Mouse (Mus musculus): ENCODE measurements around the gene Gbp8. TPM values are rescaled to one million over a fixed set of nuclear protein-coding genes. Genes with fewer than 3 reads are reported as not detected.
"Not testable (repeated sequence)": the region's sequence is repeated elsewhere in the genome, so short reads cannot be mapped to it uniquely, and the experiment has no call there.

Gbp8 gene
- total RNA-seq, 1 experiment from 2014 or later = 14.4 TPM

GRCm38 (mm10) chr5:105064443-105064842 lies 74.9 kb downstream of the Gbp8 start:
- not testable (repeated sequence) for ATAC-seq (ENCODE audit: extremely low read depth, insufficient number of reproducible peaks, low FRiP score, poor library complexity, severe bottlenecking)

- ATAC-seq (ENCODE audit: extremely low read depth, insufficient number of reproducible peaks, low FRiP score, poor library complexity, severe bottlenecking) = no peak
Observed at GRCm38 (mm10) chr5:105063321-105063720, 76.0 kb downstream of the Gbp8 start.

- not testable (repeated sequence) for ATAC-seq (ENCODE audit: extremely low read depth, insufficient number of reproducible peaks, low FRiP score, poor library complexity, severe bottlenecking)
Observed at GRCm38 (mm10) chr5:105062403-105062802, 76.9 kb downstream of the Gbp8 start.

- ATAC-seq (ENCODE audit: extremely low read depth, insufficient number of reproducible peaks, low FRiP score, poor library complexity, severe bottlenecking) = no peak
Observed at GRCm38 (mm10) chr5:105060224-105060623, 79.1 kb downstream of the Gbp8 start.

- ATAC-seq (ENCODE audit: extremely low read depth, insufficient number of reproducible peaks, low FRiP score, poor library complexity, severe bottlenecking) = no peak
Observed at GRCm38 (mm10) chr5:105055279-105055678, 84.1 kb downstream of the Gbp8 start.

GRCm38 (mm10) chr5:105053471-105054169 lies 85.7 kb downstream of the Gbp8 start:
- peak; percentile 72; the same call in 1 of the 2 replicates for ATAC-seq (ENCODE audit: extremely low read depth, insufficient number of reproducible peaks, low FRiP score, poor library complexity, severe bottlenecking)

GRCm38 (mm10) chr5:105032362-105032761 lies 107.0 kb downstream of the Gbp8 start:
- no peak for ATAC-seq (ENCODE audit: extremely low read depth, insufficient number of reproducible peaks, low FRiP score, poor library complexity, severe bottlenecking)

- no peak for ATAC-seq (ENCODE audit: extremely low read depth, insufficient number of reproducible peaks, low FRiP score, poor library complexity, severe bottlenecking)
Observed at GRCm38 (mm10) chr5:105012551-105012950, 126.8 kb downstream of the Gbp8 start.

GRCm38 (mm10) chr5:105011570-105011969 lies 127.8 kb downstream of the Gbp8 start:
- ATAC-seq (ENCODE audit: extremely low read depth, insufficient number of reproducible peaks, low FRiP score, poor library complexity, severe bottlenecking) = no peak

GRCm38 (mm10) chr5:105010376-105010775 lies 129.0 kb downstream of the Gbp8 start:
- ATAC-seq (ENCODE audit: extremely low read depth, insufficient number of reproducible peaks, low FRiP score, poor library complexity, severe bottlenecking) = no peak

GRCm38 (mm10) chr5:104989411-104989810 lies 149.9 kb downstream of the Gbp8 start:
- ATAC-seq (ENCODE audit: extremely low read depth, insufficient number of reproducible peaks, low FRiP score, poor library complexity, severe bottlenecking) = no peak

- ATAC-seq (ENCODE audit: extremely low read depth, insufficient number of reproducible peaks, low FRiP score, poor library complexity, severe bottlenecking) = no peak
Observed at GRCm38 (mm10) chr5:104988000-104988399, 151.3 kb downstream of the Gbp8 start.

- ATAC-seq (ENCODE audit: extremely low read depth, insufficient number of reproducible peaks, low FRiP score, poor library complexity, severe bottlenecking) = peak; percentile 81
Observed at GRCm38 (mm10) chr5:104986706-104987105, 152.6 kb downstream of the Gbp8 start.

GRCm38 (mm10) chr5:104982535-104982934 lies 156.8 kb downstream of the Gbp8 start, which contains the start of gene Abcg3:
Gene Abcg3 (minus strand): TSS chr5:104982718.
- peak; percentile 72 for ATAC-seq (ENCODE audit: extremely low read depth, insufficient number of reproducible peaks, low FRiP score, poor library complexity, severe bottlenecking)

GRCm38 (mm10) chr5:104979040-104979513 lies 160.3 kb downstream of the Gbp8 start:
- ATAC-seq (ENCODE audit: extremely low read depth, insufficient number of reproducible peaks, low FRiP score, poor library complexity, severe bottlenecking) = no peak

Other genes starting within 250 kb of the Gbp8 start
- 27.0 and 29.0 TPM in 2 replicates for gene Abcg3, start 156.8 kb downstream of the Gbp8 start, total RNA-seq (2017)
- gene Gbp9, start within 50 bp of the Gbp8 start, total RNA-seq (2017) = 155 and 177 TPM in 2 replicates
- 39.9 and 50.6 TPM in 2 replicates for gene Gbp4, start within 50 bp of the Gbp8 start, total RNA-seq (2017)
- gene Gbp10, start 100.0 kb upstream of the Gbp8 start, total RNA-seq (2017) = 1.9 and 2.6 TPM in 2 replicates
- 3.1 TPM in 1 of 2 replicates, not detected in the other for gene Gm43302, start 154.2 kb upstream of the Gbp8 start, total RNA-seq (2017)
- gene Gbp6, start 154.2 kb upstream of the Gbp8 start, total RNA-seq (2017) = 4.2 and 8.0 TPM in 2 replicates